Mouse (Mus musculus) kidney, postnatal 14 days (tissue): ENCODE measurements around the gene Zranb1.
A peak's percentile ranks its signal among the peaks of the same experiment; 100 is the strongest.

Experiments used
- DNase-seq: peaks from one replicate; pipeline ENCODE4 v3.0.0; 2022; ENCODE audit warnings: mixed read lengths

The Zranb1 gene

GRCm38 (mm10) chr7:132930055-132930454 lies 887 bp upstream of the Zranb1 start:
- DNase-seq, result no peak

GRCm38 (mm10) chr7:132931560-132932351 lies 814 bp downstream of the Zranb1 start:
- DNase-seq, result peak; percentile 66

- DNase-seq, result no peak
Observed at GRCm38 (mm10) chr7:132933331-132933730, 2.4 kb downstream of the Zranb1 start.

- no peak for DNase-seq
Observed at GRCm38 (mm10) chr7:132934743-132935142, 3.8 kb downstream of the Zranb1 start.

- no peak for DNase-seq
Observed at GRCm38 (mm10) chr7:132939118-132939517, 8.2 kb downstream of the Zranb1 start.

GRCm38 (mm10) chr7:132940569-132940968 lies 9.6 kb downstream of the Zranb1 start:
- DNase-seq, result no peak

GRCm38 (mm10) chr7:132949968-132950367 lies 19.0 kb downstream of the Zranb1 start:
- DNase-seq, result no peak

GRCm38 (mm10) chr7:132950613-132951012 lies 19.7 kb downstream of the Zranb1 start:
- no peak for DNase-seq

GRCm38 (mm10) chr7:132964395-132964794 lies 33.5 kb downstream of the Zranb1 start:
- no peak for DNase-seq

GRCm38 (mm10) chr7:132965707-132966106 lies 34.8 kb downstream of the Zranb1 start:
- DNase-seq, result no peak

- no peak for DNase-seq
Observed at GRCm38 (mm10) chr7:132972079-132972478, 41.1 kb downstream of the Zranb1 start.

GRCm38 (mm10) chr7:132976079-132976478 lies 45.1 kb downstream of the Zranb1 start:
- DNase-seq, result no peak

GRCm38 (mm10) chr7:132977981-132978380 lies 47.0 kb downstream of the Zranb1 start:
- DNase-seq, result no peak

- DNase-seq, result no peak
Observed at GRCm38 (mm10) chr7:132982639-132983038, 51.7 kb downstream of the Zranb1 start.

- DNase-seq, result no peak
Observed at GRCm38 (mm10) chr7:132989839-132990238, 58.9 kb downstream of the Zranb1 start.

- DNase-seq, result no peak
Observed at GRCm38 (mm10) chr7:132991240-132991900, 60.4 kb downstream of the Zranb1 start.

GRCm38 (mm10) chr7:132992967-132993615 lies 62.1 kb downstream of the Zranb1 start:
- DNase-seq, result no peak

GRCm38 (mm10) chr7:132994120-132994519 lies 63.2 kb downstream of the Zranb1 start:
- no peak for DNase-seq

- no peak for DNase-seq
Observed at GRCm38 (mm10) chr7:132994628-132995191, 63.8 kb downstream of the Zranb1 start.

GRCm38 (mm10) chr7:132996391-132996790 lies 65.4 kb downstream of the Zranb1 start:
- DNase-seq, result peak; percentile 44

GRCm38 (mm10) chr7:132998639-132999038 lies 67.7 kb downstream of the Zranb1 start:
- DNase-seq, result no peak

GRCm38 (mm10) chr7:132999061-132999460 lies 68.1 kb downstream of the Zranb1 start:
- DNase-seq, result no peak

GRCm38 (mm10) chr7:133001388-133001787 lies 70.4 kb downstream of the Zranb1 start:
- no peak for DNase-seq
